Mouse (Mus musculus): ENCODE measurements around the gene Enkd1.

DNA sequence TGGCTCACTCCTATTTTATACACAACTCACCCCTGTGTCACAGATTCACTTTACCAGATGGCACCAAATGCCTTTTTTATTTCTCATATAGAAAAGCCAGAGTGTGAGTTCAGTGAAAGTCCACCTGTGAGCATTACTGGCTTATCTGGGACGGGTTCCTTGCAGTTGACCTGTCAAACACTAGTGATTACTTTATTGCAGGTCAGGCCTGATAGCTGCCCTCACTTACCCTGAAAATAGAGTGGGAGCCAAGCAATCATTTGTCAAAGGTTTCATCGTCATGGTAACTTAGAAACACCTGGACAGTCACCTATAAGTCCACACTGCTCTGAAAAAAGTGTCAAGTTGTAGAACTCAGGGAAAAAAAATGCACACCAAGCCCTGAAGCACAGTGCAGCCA is 46.7 kb upstream of the Enkd1 start:
- no peak for TF ChIP-seq CTCF (IDR thresholded peaks at IDR 0.05; ENCODE audit: low read depth, low read length)
- no peak for TF ChIP-seq POLR2A (IDR thresholded peaks at IDR 0.05; ENCODE audit: borderline replicate concordance, low read depth, low read length)

Measured in bone marrow macrophage, adult 2 months (primary cell).